Mouse (Mus musculus) thymus, adult 2 months (tissue): ENCODE results near the gene Lrrc66. TPM values are rescaled to one million over a fixed set of nuclear protein-coding genes. Genes with fewer than 3 reads are reported as not detected.

ENCODE experiments used
- DNase-seq: peaks from one replicate; pipeline ENCODE4 v3.0.0; 2021
- H3K27ac ChIP-seq: fragments of 200-500 bp; 2 replicates; pipeline ENCODE4 v1.5.1; 2012; ENCODE audit warnings: low read length, control low read depth; ENCODE audit not compliant: control insufficient read depth, insufficient read depth
- H3K27me3 ChIP-seq: fragments of 200-500 bp; 2 replicates; pipeline ENCODE4 v1.6.1; 2012; ENCODE audit warnings: mild to moderate bottlenecking, low read length, moderate library complexity, mixed read lengths; ENCODE audit not compliant: control insufficient read depth, insufficient read depth
- H3K36me3 ChIP-seq: fragments of 200-500 bp; 2 replicates; pipeline ENCODE4 v1.6.1; 2012; ENCODE audit warnings: mild to moderate bottlenecking, low read length, moderate library complexity; ENCODE audit not compliant: control insufficient read depth, insufficient read depth
- H3K4me1 ChIP-seq: fragments of 200-500 bp; replicated peaks from 2 replicates; pipeline ENCODE4 v1.6.1; 2012; ENCODE audit warnings: low read length; ENCODE audit not compliant: control insufficient read depth, insufficient read depth
- H3K4me3 ChIP-seq: fragments of 200-500 bp; 2 replicates; pipeline ENCODE4 v1.5.1; 2012; ENCODE audit warnings: mild to moderate bottlenecking, low read length, control low read depth, moderate library complexity; ENCODE audit not compliant: control insufficient read depth, insufficient read depth
- CTCF ChIP-seq: fragments of 200-500 bp; IDR thresholded peaks from 2 replicates; pipeline ENCODE4 v1.5.1; 2012; ENCODE audit warnings: mild to moderate bottlenecking, control low read depth, low read length, moderate library complexity, borderline replicate concordance; ENCODE audit not compliant: control insufficient read depth, poor library complexity, insufficient read depth; ENCODE audit errors: extremely low read depth
- POLR2A ChIP-seq: fragments of 200-500 bp; IDR thresholded peaks from 2 replicates; pipeline ENCODE4 v1.6.1; 2012; ENCODE audit warnings: mild to moderate bottlenecking, low read length, control low read depth, moderate library complexity; ENCODE audit not compliant: control insufficient read depth, poor library complexity, insufficient read depth; ENCODE audit errors: extremely low read depth
- WGBS: fragments of 180-500 bp; shearing (Covaris S2); methylation state at CpG from one replicate; pipeline ENCODE4 v1.1.7; 2018; 5-methylcytosine and 5-hydroxymethylcytosine counted together
- polyA plus RNA-seq: library from polyadenylated mRNA; depleted of rRNA; stranded (reverse); fragments of >200 nt; gene quantifications from 2 replicates; pipeline ENCODE4 v1.2.3, GENCODE M21; 2012

Lrrc66 gene
- polyA plus RNA-seq, 1 experiment: 0.07 TPM

- TF ChIP-seq CTCF: 0 out of 2 replicates have a peak, but pooled peaks have one; percentile 58
- no peak for TF ChIP-seq POLR2A
- H3K27me3 ChIP-seq: no peaks in the 10 kb centered on the region
- 61% methylated on average over 8 of the region's 8 CpGs for WGBS
- peaks cover 11% of the 10 kb centered on the region for H3K4me1 ChIP-seq
- no peak overlapping the region for H3K27ac ChIP-seq
- 0 out of 2 replicates have a peak, but pooled peaks cover 4% of the 10 kb centered on the region for H3K36me3 ChIP-seq
- DNase-seq: peak; percentile 76
- no peak overlapping the region for H3K4me3 ChIP-seq
These were observed 815 bp upstream of the Lrrc66 start for GRCm38 (mm10) chr5:73633141-73633540.

DNA sequence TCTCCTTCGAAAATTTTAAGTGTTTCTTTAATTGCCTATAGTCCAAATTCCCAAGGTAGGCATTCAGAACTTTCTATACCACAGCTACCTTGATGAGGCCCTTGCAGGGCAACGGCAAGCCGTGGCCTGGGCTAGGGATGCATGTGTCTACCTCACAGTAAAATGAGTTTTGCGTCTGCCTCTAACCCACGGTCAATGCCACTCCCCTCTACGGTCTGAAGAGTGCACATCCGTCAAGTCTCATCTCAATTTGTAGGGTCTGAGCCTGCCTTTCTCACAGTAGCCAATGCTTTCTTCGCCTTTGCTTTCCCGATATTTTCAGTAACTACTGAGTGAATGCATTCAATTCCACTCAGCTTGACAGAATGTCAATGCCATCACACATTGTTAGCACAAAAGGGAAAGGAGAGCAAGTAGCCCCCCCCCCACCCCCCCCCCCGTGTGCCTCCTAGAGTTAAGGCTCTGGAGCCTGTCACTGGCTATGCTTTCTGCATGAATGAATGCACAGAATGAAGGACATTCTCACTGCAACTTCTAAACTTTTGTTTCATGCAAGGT is 1.2 kb downstream of the Lrrc66 start:
- TF ChIP-seq POLR2A: no peak
- no peak for TF ChIP-seq CTCF
- Histone ChIP-seq H3K4me1 (peaks cover 11% of the 10 kb centered on the region), H3K36me3 (0 out of 2 replicates have a peak, but pooled peaks cover 4% of the 10 kb centered on the region), H3K27ac (no peak overlapping the region), H3K27me3 (no peaks in the 10 kb centered on the region), H3K4me3 (no peak overlapping the region)
- DNase-seq: no peak
- WGBS: 75% methylated on average over 10 of the region's 10 CpGs

DNA sequence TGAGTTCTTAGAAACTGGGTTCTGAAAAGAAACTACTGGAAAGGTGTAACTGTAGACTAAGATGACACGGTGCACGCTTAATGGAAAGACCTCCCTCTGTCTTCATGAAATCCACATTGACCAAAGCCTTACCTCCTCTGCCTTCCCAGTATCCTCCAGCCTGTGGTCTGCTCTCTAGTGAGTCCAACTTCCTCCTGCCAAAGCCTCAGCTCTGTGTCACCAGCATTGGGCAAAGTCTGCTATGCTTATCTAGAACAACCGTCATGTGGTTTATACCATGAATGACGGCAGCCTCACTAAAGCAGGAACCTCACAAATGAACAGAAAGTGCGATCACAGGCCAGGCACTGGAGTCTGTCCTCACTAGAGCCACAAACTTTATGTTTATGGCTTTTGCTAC is 2.2 kb downstream of the Lrrc66 start:
- TF ChIP-seq POLR2A: no peak
- TF ChIP-seq CTCF: no peak
- peak; percentile 20 for DNase-seq
- Histone ChIP-seq H3K27me3 (no peaks in the 10 kb centered on the region), H3K4me1 (peaks cover 11% of the 10 kb centered on the region), H3K27ac (no peak overlapping the region), H3K36me3 (0 out of 2 replicates have a peak, but pooled peaks cover 4% of the 10 kb centered on the region), H3K4me3 (no peak overlapping the region)
- 9% methylated on average over 5 of the region's 5 CpGs for WGBS

GRCm38 (mm10) chr5:73627991-73628390 is 4.3 kb downstream of the Lrrc66 start:
- no peaks in the 10 kb centered on the region for H3K36me3 ChIP-seq
- TF ChIP-seq CTCF (no peak), POLR2A (no peak)

DNA sequence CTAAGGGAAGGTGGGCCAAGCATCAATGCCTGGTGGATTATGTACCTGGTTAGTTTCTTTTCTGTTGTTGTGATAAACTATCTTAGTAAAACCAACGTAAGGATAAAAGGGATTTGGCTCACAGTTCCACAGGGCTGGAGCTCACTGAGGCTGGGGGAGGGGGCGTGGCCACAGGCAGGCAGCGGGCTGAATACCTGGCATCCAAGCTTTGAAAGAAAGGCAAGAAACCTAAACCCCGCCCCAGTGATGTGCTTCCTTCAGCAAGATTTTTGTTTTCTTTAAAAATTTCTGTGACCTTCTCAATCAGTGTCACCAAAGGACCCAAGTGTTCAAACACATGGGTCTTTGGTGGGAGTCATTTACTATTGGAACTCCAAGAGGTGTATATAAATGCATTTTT is 4.8 kb downstream of the Lrrc66 start:
- no peak overlapping the region for H3K4me3 ChIP-seq
- TF ChIP-seq CTCF: no peak
- no peak for TF ChIP-seq POLR2A
- no peaks in the 10 kb centered on the region for H3K36me3 ChIP-seq
- no peaks in the 10 kb centered on the region for H3K27me3 ChIP-seq
- 94% methylated on average over 4 of the region's 4 CpGs for whole genome bisulfite sequencing
- DNase-seq: no peak
- H3K27ac ChIP-seq: no peak overlapping the region
- peaks cover 11% of the 10 kb centered on the region for H3K4me1 ChIP-seq

More at GRCm38 (mm10) chr5:73627991-73628390, 4.3 kb downstream of the Lrrc66 start:
- Histone ChIP-seq H3K27me3 (no peaks in the 10 kb centered on the region), H3K4me1 (peaks cover 11% of the 10 kb centered on the region), H3K4me3 (no peak overlapping the region), H3K27ac (no peak overlapping the region)
- WGBS: 95% methylated on average over 15 of the region's 15 CpGs
- no peak for DNase-seq

DNA sequence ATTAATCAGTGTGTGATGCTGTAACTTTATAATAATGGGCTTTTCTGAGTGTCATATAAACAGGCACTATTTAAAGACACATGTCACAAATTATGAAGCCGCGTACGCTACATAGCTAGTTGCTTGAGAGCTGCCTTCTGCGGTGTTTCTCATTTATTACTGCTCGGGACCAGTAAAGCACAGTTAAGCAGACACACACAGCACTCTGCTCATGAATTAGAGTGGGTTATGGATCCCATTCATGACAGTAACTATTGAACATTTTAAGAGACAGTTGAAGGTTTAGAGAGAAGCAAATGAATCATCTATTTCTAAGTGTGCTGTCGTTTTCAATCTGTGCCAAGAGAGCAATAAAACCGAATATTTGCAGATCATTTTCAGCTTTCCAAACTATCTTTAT is 5.5 kb downstream of the Lrrc66 start:
- no peaks in the 10 kb centered on the region for H3K36me3 ChIP-seq
- peaks cover 11% of the 10 kb centered on the region for H3K4me1 ChIP-seq
- TF ChIP-seq CTCF (no peak), POLR2A (no peak)
- DNase-seq: no peak
- H3K4me3 ChIP-seq: no peak overlapping the region
- no peaks in the 10 kb centered on the region for H3K27me3 ChIP-seq
- H3K27ac ChIP-seq: no peak overlapping the region
- WGBS: 95% methylated on average over 7 of the region's 7 CpGs

DNA sequence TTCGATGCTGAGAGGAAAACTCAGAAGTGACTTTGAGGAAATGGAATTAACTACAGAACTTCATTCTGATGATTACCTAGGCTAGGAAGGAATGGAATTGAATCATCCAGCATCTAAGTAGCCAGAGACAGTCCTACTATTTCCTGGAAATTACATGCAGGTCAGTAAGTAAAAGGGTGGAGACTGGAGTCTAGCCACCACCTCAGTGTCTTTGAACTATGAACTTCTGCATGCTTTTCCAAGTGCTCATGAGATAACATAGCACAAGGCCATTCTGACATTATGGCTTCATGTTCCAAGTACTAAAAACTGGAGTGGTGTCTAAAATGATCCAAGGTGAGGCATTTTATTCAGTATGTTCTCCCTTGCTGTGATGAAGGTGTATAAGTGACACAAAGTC is 6.8 kb downstream of the Lrrc66 start:
- Histone ChIP-seq H3K27ac (no peak overlapping the region), H3K4me3 (no peak overlapping the region), H3K27me3 (no peaks in the 10 kb centered on the region), H3K36me3 (no peaks in the 10 kb centered on the region), H3K4me1 (peaks cover 7% of the 10 kb centered on the region; the same call in 1 of the 2 replicates)
- 80% methylated on average over 1 of the region's 1 CpGs for WGBS
- DNase-seq: no peak
- no peak for TF ChIP-seq POLR2A
- TF ChIP-seq CTCF: no peak
